Mouse (Mus musculus) layer of hippocampus, postnatal 25 days (tissue): Measurements from ENCODE around the gene Olfr1286. TPM values are rescaled to one million over a fixed set of nuclear protein-coding genes. Genes with fewer than 3 reads are reported as not detected.

ENCODE experiments used
- DNase-seq, 2 experiments: peaks; one replicate each; pipeline ENCODE4 v3.0.0; 2022; ENCODE audit warnings: mixed read lengths in 2 of 2, low spot score in 1 of 2; ENCODE audit errors: extremely low spot score in 1 of 2
- total RNA-seq, 2 experiments: library from RNA; stranded (reverse); gene quantifications; 2 replicates each; pipeline ENCODE4 v1.2.3; 2021

Gene Olfr1286
- total RNA-seq, result not detected

DNA sequence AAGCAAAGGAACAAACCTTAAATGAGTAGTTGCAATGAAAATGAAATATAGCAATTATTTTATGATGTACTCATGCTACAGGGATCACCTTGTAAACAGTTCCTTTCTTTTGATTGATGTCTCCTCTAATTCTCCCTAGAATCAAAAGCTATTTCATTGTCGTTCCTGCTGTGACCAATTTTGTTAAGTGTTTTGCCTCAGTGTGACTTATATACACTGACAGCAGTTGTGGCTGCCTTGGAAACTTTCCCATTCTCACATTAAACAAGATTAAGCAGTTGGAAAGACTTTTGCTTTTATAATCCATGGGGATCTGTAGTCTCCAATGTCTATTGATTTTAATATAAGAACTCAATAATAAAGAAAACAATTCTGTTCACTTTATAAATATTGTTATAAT, at the start of gene Olfr1286:
Gene Olfr1286, minus strand, starts transcription at position 185 of the 400 bp plus-strand sequence.
- DNase-seq, result no peak

GRCm38 (mm10) chr2:111448842-111449241, 25.9 kb upstream of the Olfr1286 start, which contains the start of gene Olfr1287:
Olfr1287 (plus strand) TSS chr2:111449142.
- no peak for DNase-seq

DNA sequence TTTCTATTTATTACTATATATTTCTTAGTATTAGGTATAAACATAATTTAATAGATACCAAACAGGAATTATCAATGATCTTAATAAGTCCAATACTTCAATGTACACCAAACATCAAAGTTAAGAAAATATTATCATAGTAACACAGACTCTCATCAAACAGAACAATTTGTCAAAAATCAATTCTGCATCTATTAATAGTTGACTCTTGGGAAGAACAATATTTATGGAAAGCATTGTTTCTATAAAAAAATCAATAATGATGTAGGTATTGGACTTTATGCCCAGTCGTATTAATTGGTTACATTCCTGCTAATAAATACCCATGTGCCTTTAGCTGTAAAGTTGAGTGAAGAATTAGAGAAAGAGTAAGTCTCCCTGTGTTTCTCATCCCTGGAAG, 47.7 kb downstream of the Olfr1286 start, which contains the start of gene Olfr1284:
Gene Olfr1284, plus strand, starts transcription at position 301 of the 400 bp plus-strand sequence.
- DNase-seq, result no peak

Other genes starting within 250 kb of the Olfr1286 start
- gene 4930430A15Rik, start 193.5 kb downstream of the Olfr1286 start, total RNA-seq, result not detected
- not detected for gene Olfr1275, start 187.8 kb downstream of the Olfr1286 start, total RNA-seq
- gene Olfr1276, start 168.6 kb downstream of the Olfr1286 start, total RNA-seq, result not detected
- not detected for gene Olfr1277, start 149.0 kb downstream of the Olfr1286 start, total RNA-seq
- not detected for gene Olfr1278, start 133.0 kb downstream of the Olfr1286 start, total RNA-seq
- not detected for gene Olfr1279, start 122.5 kb downstream of the Olfr1286 start, total RNA-seq
- not detected for gene Olfr1280, start 109.1 kb downstream of the Olfr1286 start, total RNA-seq
- not detected for gene Olfr1281, start 96.6 kb downstream of the Olfr1286 start, total RNA-seq
- gene Olfr1282, start 87.0 kb downstream of the Olfr1286 start, total RNA-seq, result not detected
- gene Olfr1283, start 56.3 kb downstream of the Olfr1286 start, total RNA-seq, result not detected
- gene Olfr1284, start 47.6 kb downstream of the Olfr1286 start, total RNA-seq, result not detected
- gene Olfr1287, start 26.0 kb upstream of the Olfr1286 start, total RNA-seq, result not detected
- not detected for gene Olfr1288, start 51.0 kb upstream of the Olfr1286 start, total RNA-seq
- gene Olfr1289, start 57.7 kb upstream of the Olfr1286 start, total RNA-seq, result not detected
- not detected for gene Olfr1290, start 70.7 kb upstream of the Olfr1286 start, total RNA-seq
- gene Olfr1291-ps1, start 74.1 kb upstream of the Olfr1286 start, total RNA-seq, result not detected
- not detected for gene Olfr1293-ps, start 102.1 kb upstream of the Olfr1286 start, total RNA-seq
- gene Olfr1294, start 117.2 kb upstream of the Olfr1286 start, total RNA-seq, result not detected
- not detected for gene Olfr1295, start 146.6 kb upstream of the Olfr1286 start, total RNA-seq
- gene Olfr1297, start 203.4 kb upstream of the Olfr1286 start, total RNA-seq, result not detected
- gene Olfr1298, start 226.1 kb upstream of the Olfr1286 start, total RNA-seq, result not detected
- not detected for gene Olfr1299, start 238.3 kb upstream of the Olfr1286 start, total RNA-seq